Mouse (Mus musculus) right cerebral cortex, postnatal 36 days (tissue): ENCODE data around the gene Atpif1.
"Not testable (repeated sequence)": the region's sequence is repeated elsewhere in the genome, so short reads cannot be mapped to it uniquely, and the experiment has no call there.

Source experiments
- DNase-seq, 2 experiments: peaks; one replicate each; pipeline ENCODE4 v3.0.0; 2022; ENCODE audit warnings: low spot score in 2 of 2, mixed read lengths in 1 of 2

Atpif1 gene

GRCm38 (mm10) chr4:132492178-132493060 is 41.0 kb downstream of the Atpif1 start:
- no peak for DNase-seq

GRCm38 (mm10) chr4:132491748-132492147 is 41.7 kb downstream of the Atpif1 start:
- DNase-seq: no peak

GRCm38 (mm10) chr4:132491057-132491456 is 42.4 kb downstream of the Atpif1 start:
- DNase-seq: no peak

- DNase-seq: no peak
Measured at GRCm38 (mm10) chr4:132490273-132491010, 43.0 kb downstream of the Atpif1 start.

GRCm38 (mm10) chr4:132488976-132489375 is 44.5 kb downstream of the Atpif1 start:
- DNase-seq: no peak

- no peak for DNase-seq
Measured at GRCm38 (mm10) chr4:132488521-132488920, 44.9 kb downstream of the Atpif1 start.

- no peak for DNase-seq
Measured at GRCm38 (mm10) chr4:132484820-132485219, 48.6 kb downstream of the Atpif1 start.

GRCm38 (mm10) chr4:132484231-132484630 is 49.2 kb downstream of the Atpif1 start:
- no peak for DNase-seq

- DNase-seq: no peak
Measured at GRCm38 (mm10) chr4:132482956-132483608, 50.4 kb downstream of the Atpif1 start.

GRCm38 (mm10) chr4:132482104-132482503 is 51.4 kb downstream of the Atpif1 start:
- not testable (repeated sequence) for DNase-seq
